Mouse (Mus musculus): ENCODE data around the gene Egln3.

The Egln3 gene

GRCm38 (mm10) chr12:54202765-54203655 is 650 bp downstream of the Egln3 start:
- no peak for DNase-seq (ENCODE audit: inconsistent age in 2 of 2, low spot score in 1 of 2)

GRCm38 (mm10) chr12:54202276-54202675 is 1.4 kb downstream of the Egln3 start:
- no peak for DNase-seq (ENCODE audit: inconsistent age in 2 of 2, low spot score in 1 of 2)

GRCm38 (mm10) chr12:54200856-54201255 is 2.8 kb downstream of the Egln3 start:
- DNase-seq (ENCODE audit: inconsistent age in 2 of 2, low spot score in 1 of 2) = no peak

GRCm38 (mm10) chr12:54200172-54200571 is 3.5 kb downstream of the Egln3 start:
- peak in 1 of 2 experiments; percentile 58 for DNase-seq (ENCODE audit: inconsistent age in 2 of 2, low spot score in 1 of 2)

GRCm38 (mm10) chr12:54198282-54198918 is 5.3 kb downstream of the Egln3 start:
- DNase-seq (ENCODE audit: inconsistent age in 2 of 2, low spot score in 1 of 2) = no peak

- DNase-seq (ENCODE audit: inconsistent age in 2 of 2, low spot score in 1 of 2) = no peak
These were observed 5.8 kb downstream of the Egln3 start for GRCm38 (mm10) chr12:54197849-54198248.

GRCm38 (mm10) chr12:54197301-54197782 is 6.3 kb downstream of the Egln3 start:
- no peak for DNase-seq (ENCODE audit: inconsistent age in 2 of 2, low spot score in 1 of 2)

- DNase-seq (ENCODE audit: inconsistent age in 2 of 2, low spot score in 1 of 2) = no peak
These were observed 6.8 kb downstream of the Egln3 start for GRCm38 (mm10) chr12:54196881-54197280.

GRCm38 (mm10) chr12:54194159-54194558 is 9.5 kb downstream of the Egln3 start:
- DNase-seq (ENCODE audit: inconsistent age in 2 of 2, low spot score in 1 of 2) = no peak

- DNase-seq (ENCODE audit: inconsistent age in 2 of 2, low spot score in 1 of 2) = no peak
These were observed 11.4 kb downstream of the Egln3 start for GRCm38 (mm10) chr12:54192305-54192661.

- peak; percentile 81 to 95 for DNase-seq (ENCODE audit: inconsistent age in 2 of 2, low spot score in 1 of 2)
These were observed 11.9 kb downstream of the Egln3 start for GRCm38 (mm10) chr12:54191608-54192304.

GRCm38 (mm10) chr12:54191181-54191580 is 12.5 kb downstream of the Egln3 start:
- peak in 1 of 2 experiments; percentile 51 for DNase-seq (ENCODE audit: inconsistent age in 2 of 2, low spot score in 1 of 2)

GRCm38 (mm10) chr12:54187812-54188600 is 15.7 kb downstream of the Egln3 start:
- peak; percentile 49 to 80 for DNase-seq (ENCODE audit: inconsistent age in 2 of 2, low spot score in 1 of 2)

GRCm38 (mm10) chr12:54186926-54187623 is 16.6 kb downstream of the Egln3 start:
- peak in 1 of 2 experiments; percentile 29 for DNase-seq (ENCODE audit: inconsistent age in 2 of 2, low spot score in 1 of 2)

- no peak for DNase-seq (ENCODE audit: inconsistent age in 2 of 2, low spot score in 1 of 2)
These were observed 19.4 kb downstream of the Egln3 start for GRCm38 (mm10) chr12:54184264-54184663.

GRCm38 (mm10) chr12:54178323-54178722 is 25.3 kb downstream of the Egln3 start:
- no peak for DNase-seq (ENCODE audit: inconsistent age in 2 of 2, low spot score in 1 of 2)

GRCm38 (mm10) chr12:54168786-54169185 is 34.9 kb downstream of the Egln3 start:
- no peak for DNase-seq (ENCODE audit: inconsistent age in 2 of 2, low spot score in 1 of 2)

- DNase-seq (ENCODE audit: inconsistent age in 2 of 2, low spot score in 1 of 2) = peak in 1 of 2 experiments; percentile 33
These were observed 35.9 kb downstream of the Egln3 start for GRCm38 (mm10) chr12:54167737-54168136.

- no peak for DNase-seq (ENCODE audit: inconsistent age in 2 of 2, low spot score in 1 of 2)
These were observed 39.0 kb downstream of the Egln3 start for GRCm38 (mm10) chr12:54164724-54165050.

GRCm38 (mm10) chr12:54164040-54164723 is 39.5 kb downstream of the Egln3 start:
- peak in 1 of 2 experiments; percentile 28 for DNase-seq (ENCODE audit: inconsistent age in 2 of 2, low spot score in 1 of 2)

Measured in adrenal gland, adult (tissue).